Mouse (Mus musculus) right cerebral cortex, postnatal 4 days (tissue): ENCODE measurements around the gene Glycam1.

Experiments used
- DNase-seq: peaks from one replicate; pipeline ENCODE4 v3.0.0-alpha.2; 2022

The Glycam1 gene

GRCm38 (mm10) chr15:103518600-103519385, 46.1 kb downstream of the Glycam1 start:
- no peak for DNase-seq

- DNase-seq, result no peak
Observed at GRCm38 (mm10) chr15:103514914-103515313, 50.0 kb downstream of the Glycam1 start.

GRCm38 (mm10) chr15:103514119-103514518, 50.8 kb downstream of the Glycam1 start:
- DNase-seq, result peak; percentile 72

- DNase-seq, result no peak
Observed at GRCm38 (mm10) chr15:103513621-103514031, 51.3 kb downstream of the Glycam1 start.
